Mouse (Mus musculus): ENCODE data around the gene Recql5. TPM values are rescaled to one million over a fixed set of nuclear protein-coding genes. Genes with fewer than 3 reads are reported as not detected.
A peak's percentile ranks its signal among the peaks of the same experiment; 100 is the strongest.

The Recql5 gene
- polyA plus RNA-seq, 1 experiment, result 15.8 TPM

GRCm38 (mm10) chr11:115903384-115904230 lies 29.7 kb downstream of the Recql5 start:
- H3K27ac ChIP-seq (ENCODE audit: insufficient read depth, low read length), result no peak overlapping the region
- H3K4me1 ChIP-seq (ENCODE audit: control insufficient read depth, insufficient read depth, low read length), result no peaks in the 10 kb centered on the region
- TF ChIP-seq POLR2A (IDR thresholded peaks at IDR 0.05; ENCODE audit: low read depth, low read length), result no peak
- no peak for TF ChIP-seq CTCF (IDR thresholded peaks at IDR 0.05; ENCODE audit: borderline replicate concordance, insufficient read depth, low read length)
- H3K4me3 ChIP-seq (ENCODE audit: insufficient read depth, low read length), result no peak overlapping the region

DNA sequence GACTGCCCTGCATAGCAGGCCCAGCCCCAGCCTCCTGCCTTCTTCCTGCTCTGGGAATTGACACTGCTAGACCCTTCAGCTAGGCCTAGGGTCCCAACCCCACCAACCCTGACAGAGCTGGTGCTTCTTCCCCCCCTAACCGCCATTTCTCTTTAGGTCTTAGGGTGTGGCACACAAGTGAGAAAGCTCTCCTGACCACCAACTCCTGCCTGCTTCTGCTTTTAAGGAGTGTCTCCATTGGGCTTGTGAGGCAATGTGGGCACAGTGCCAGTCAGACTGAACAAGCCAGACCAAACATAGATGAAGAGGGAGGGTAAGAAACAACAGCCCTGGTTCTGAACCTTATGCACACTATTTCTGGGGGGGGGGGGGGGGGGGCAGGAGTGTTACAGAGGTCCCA lies 30.4 kb downstream of the Recql5 start:
- Histone ChIP-seq H3K4me3 (ENCODE audit: insufficient read depth, low read length) (no peak overlapping the region), H3K4me1 (ENCODE audit: control insufficient read depth, insufficient read depth, low read length) (no peaks in the 10 kb centered on the region), H3K27ac (ENCODE audit: insufficient read depth, low read length) (no peak overlapping the region)
- TF ChIP-seq POLR2A (IDR thresholded peaks at IDR 0.05; ENCODE audit: low read depth, low read length), result no peak
- no peak for TF ChIP-seq CTCF (IDR thresholded peaks at IDR 0.05; ENCODE audit: borderline replicate concordance, insufficient read depth, low read length)

DNA sequence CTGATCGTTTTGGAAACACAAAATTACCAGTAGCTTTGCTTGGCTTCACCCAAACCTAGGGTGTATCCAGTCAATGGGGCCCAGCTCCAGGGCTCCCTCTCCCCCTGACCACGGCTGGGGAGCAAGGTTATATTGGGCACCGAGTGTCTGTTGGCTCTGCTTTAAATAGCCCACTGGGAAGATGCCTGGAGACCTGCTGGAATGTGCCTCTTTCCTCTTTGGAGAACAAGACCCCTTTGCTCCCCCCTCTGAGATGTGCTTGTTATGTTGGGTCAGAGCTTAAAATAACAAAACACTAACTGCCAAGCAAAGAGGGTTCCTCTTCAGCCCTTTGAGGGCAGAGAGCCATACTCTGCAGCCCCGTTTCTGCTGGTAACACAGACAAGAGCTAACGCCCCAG lies 31.1 kb downstream of the Recql5 start:
- TF ChIP-seq POLR2A (IDR thresholded peaks at IDR 0.05; ENCODE audit: low read depth, low read length) (no peak), CTCF (IDR thresholded peaks at IDR 0.05; ENCODE audit: borderline replicate concordance, insufficient read depth, low read length) (no peak)
- H3K27ac ChIP-seq (ENCODE audit: insufficient read depth, low read length), result no peak overlapping the region
- no peak overlapping the region for H3K4me3 ChIP-seq (ENCODE audit: insufficient read depth, low read length)
- no peaks in the 10 kb centered on the region for H3K4me1 ChIP-seq (ENCODE audit: control insufficient read depth, insufficient read depth, low read length)

DNA sequence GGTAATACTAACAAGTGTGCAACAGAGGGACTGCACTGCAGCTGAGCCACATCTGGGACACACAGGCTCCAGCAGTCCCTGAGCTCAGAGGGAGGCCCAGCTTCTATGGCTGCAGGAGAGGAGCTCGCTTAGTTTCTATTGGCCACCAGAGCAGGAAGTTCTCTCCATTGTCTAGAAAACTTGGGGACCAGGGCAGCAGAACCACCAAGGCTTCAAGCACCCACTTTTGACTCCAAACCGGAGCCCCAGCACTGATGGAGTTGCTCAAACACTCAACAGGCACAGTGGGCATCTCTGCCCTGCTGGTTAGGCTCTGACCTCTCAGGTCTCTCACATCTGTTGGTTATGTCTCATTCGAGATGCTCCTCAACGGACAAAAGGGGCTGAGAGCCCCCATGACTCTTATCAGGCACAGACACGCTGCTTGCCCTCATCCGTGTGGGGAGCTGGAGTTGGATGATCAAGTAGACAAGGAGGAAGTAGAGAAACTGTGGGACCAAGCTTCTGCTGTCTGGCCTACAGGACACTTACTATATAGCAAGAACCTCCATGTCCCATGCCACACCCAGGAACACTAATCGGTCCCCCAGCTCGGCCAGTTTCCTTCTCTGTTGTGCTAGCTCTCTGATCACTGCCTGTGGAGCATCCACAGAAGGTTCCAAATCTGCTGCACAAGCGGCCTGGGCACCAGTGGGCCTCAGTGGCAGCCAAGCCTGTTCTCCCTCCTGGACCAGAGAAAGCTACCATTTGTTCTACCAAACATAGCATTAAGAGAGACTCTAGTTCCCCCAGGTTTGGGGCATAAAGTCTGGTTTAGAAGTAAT lies 31.7 kb downstream of the Recql5 start:
- Histone ChIP-seq H3K27ac (ENCODE audit: insufficient read depth, low read length) (no peak overlapping the region), H3K4me1 (ENCODE audit: control insufficient read depth, insufficient read depth, low read length) (no peaks in the 10 kb centered on the region), H3K4me3 (ENCODE audit: insufficient read depth, low read length) (no peak overlapping the region)
- TF ChIP-seq CTCF (IDR thresholded peaks at IDR 0.05; ENCODE audit: borderline replicate concordance, insufficient read depth, low read length), result no peak
- no peak for TF ChIP-seq POLR2A (IDR thresholded peaks at IDR 0.05; ENCODE audit: low read depth, low read length)

DNA sequence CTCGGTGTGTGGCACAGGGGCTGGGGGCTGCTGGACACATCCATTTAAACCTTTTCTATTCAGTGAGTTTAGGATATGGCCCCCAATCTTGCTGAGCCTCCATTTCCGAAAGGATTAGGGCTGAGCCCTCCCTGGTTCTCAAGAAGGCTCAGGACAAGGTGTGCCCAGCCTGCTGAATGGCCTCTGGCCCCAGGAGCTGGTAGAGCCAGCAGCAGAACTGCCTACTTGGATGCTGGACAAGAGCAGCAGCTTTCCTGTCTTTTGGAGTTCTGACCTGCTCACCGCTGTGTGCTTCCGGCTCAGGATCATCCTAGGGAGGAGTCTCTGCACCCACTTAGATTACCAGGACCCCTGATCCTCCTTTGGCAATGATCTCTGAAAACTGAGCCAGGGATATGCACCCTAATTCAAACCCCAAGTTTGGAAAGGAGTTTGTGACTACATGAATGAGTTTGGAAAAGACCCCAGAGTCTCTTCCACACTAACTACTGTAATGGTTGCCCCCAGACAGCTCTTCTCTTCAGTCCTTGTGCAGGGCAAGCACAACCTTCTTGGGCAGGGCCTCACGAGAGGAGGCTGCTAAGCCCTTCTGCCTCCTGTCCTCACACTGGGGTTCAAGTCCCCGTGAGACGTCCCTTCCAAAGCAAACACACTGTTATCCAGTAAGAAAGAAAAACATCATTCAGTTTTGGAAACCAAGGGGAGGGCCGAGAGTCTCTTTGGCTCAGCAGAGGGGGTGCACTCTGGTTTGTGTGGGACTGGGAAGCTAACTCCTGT lies 32.5 kb downstream of the Recql5 start:
- H3K27ac ChIP-seq (ENCODE audit: insufficient read depth, low read length), result no peak overlapping the region
- H3K4me1 ChIP-seq (ENCODE audit: control insufficient read depth, insufficient read depth, low read length), result no peaks in the 10 kb centered on the region
- no peak overlapping the region for H3K4me3 ChIP-seq (ENCODE audit: insufficient read depth, low read length)
- TF ChIP-seq CTCF (IDR thresholded peaks at IDR 0.05; ENCODE audit: borderline replicate concordance, insufficient read depth, low read length), result no peak
- TF ChIP-seq POLR2A (IDR thresholded peaks at IDR 0.05; ENCODE audit: low read depth, low read length), result no peak

DNA sequence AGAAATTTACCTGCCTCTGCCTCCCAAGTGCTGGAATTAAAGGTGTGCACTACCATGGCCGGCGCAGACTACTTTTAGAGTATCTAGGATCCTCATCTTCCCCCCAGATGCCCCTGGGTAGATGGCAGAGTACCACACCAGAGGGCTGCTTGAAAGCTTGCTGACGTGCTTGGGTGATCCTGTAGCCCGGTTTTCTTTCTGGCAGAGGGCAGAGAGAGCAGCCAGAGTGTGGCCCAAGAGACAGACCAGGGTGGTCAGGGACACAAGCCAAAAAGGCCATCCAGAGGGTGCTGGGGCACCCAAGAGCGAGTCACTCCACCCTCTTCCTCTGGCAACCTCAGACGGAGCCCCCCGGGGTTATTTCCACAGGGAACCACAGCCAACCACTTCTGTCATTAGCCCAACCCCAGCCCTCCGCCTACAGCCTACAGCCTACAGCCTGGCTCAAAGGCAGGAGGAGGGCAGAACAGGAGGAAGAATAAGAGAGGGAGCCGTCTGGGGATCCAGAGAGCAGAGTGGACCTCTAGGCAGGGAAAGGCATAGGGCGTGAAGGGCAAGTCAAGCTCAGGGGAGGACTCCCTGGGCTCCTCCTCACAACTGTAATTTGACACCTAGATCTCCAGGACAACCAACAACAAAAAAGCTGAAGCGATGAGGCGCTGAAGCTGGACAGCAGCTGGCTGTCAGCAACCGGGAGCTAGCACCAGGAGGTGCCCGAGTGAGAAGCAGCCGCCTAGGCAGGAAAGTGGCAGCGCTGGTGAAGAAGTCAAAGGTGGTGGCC lies 33.6 kb downstream of the Recql5 start, which contains the start of gene Smim5:
Gene Smim5 (plus strand): TSS at position 481 of the 781 bp plus-strand sequence.
- H3K4me1 ChIP-seq (ENCODE audit: control insufficient read depth, insufficient read depth, low read length), result no peaks in the 10 kb centered on the region
- no peak for TF ChIP-seq CTCF (IDR thresholded peaks at IDR 0.05; ENCODE audit: borderline replicate concordance, insufficient read depth, low read length)
- no peak for TF ChIP-seq POLR2A (IDR thresholded peaks at IDR 0.05; ENCODE audit: low read depth, low read length)
- no peak within 1 kb of the TSS for H3K27ac ChIP-seq (ENCODE audit: insufficient read depth, low read length)
- H3K4me3 ChIP-seq (ENCODE audit: insufficient read depth, low read length), result no peak within 1 kb of the TSS

DNA sequence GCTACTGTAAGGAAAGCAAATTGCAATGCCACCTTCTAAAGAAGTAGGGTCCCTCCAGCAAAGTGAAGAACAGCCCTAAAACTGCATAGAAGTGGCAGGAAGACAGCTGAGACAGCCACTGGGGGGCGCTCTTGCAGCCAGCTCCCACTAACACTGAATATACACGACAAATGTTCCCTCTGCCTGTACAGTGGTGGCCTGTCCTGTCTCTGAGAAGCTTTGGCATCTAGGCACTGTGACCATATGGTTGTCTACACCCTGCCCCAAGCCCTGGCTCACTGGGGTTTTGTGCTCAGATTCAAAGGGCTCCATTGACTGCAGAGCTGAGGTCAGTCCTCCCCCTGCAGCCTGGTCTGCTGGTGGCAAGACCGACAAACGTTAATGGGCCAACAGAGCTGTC lies 34.4 kb downstream of the Recql5 start:
- TF ChIP-seq CTCF (IDR thresholded peaks at IDR 0.05; ENCODE audit: borderline replicate concordance, insufficient read depth, low read length) (peak; percentile 38; the same call in 1 of the 2 replicates), POLR2A (IDR thresholded peaks at IDR 0.05; ENCODE audit: low read depth, low read length) (no peak)
- H3K4me3 ChIP-seq (ENCODE audit: insufficient read depth, low read length), result no peak overlapping the region
- H3K4me1 ChIP-seq (ENCODE audit: control insufficient read depth, insufficient read depth, low read length), result no peaks in the 10 kb centered on the region
- H3K27ac ChIP-seq (ENCODE audit: insufficient read depth, low read length), result no peak overlapping the region

DNA sequence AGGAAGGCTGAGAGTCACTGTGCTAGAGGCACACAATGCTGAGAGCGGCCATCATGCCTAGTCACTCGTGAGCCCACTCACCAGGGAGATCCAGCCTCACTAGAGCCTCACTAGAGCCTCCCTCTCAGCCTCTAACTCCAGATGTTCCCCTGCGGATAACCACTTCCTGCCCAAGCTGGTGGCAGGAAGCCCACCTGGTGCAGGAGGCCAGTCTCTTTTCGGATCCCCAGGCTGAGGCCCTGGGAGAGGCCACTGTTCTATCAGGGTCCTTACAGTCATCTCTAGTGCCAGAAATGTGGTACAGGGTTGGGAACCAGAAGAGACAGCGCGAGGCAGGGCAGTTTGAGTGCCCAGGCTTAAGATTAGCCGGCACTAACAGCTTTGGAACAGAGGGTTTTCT lies 34.8 kb downstream of the Recql5 start:
- Histone ChIP-seq H3K4me3 (ENCODE audit: insufficient read depth, low read length) (no peak overlapping the region), H3K27ac (ENCODE audit: insufficient read depth, low read length) (no peak overlapping the region), H3K4me1 (ENCODE audit: control insufficient read depth, insufficient read depth, low read length) (no peaks in the 10 kb centered on the region)
- TF ChIP-seq POLR2A (IDR thresholded peaks at IDR 0.05; ENCODE audit: low read depth, low read length), result no peak
- no peak for TF ChIP-seq CTCF (IDR thresholded peaks at IDR 0.05; ENCODE audit: borderline replicate concordance, insufficient read depth, low read length)

All from embryonic fibroblast, embryonic 13.5 days (primary cell).